Mouse (Mus musculus) layer of hippocampus, postnatal 14 days (tissue): ENCODE measurements around the gene Cage1. TPM values are rescaled to one million over a fixed set of nuclear protein-coding genes. Genes with fewer than 3 reads are reported as not detected.
A peak's percentile ranks its signal among the peaks of the same experiment; 100 is the strongest.

Source experiments
- DNase-seq, 2 experiments: peaks; one replicate each; pipeline ENCODE4 v3.0.0; 2021 to 2022; ENCODE audit warnings: low spot score in 2 of 2, mixed read lengths in 1 of 2
- total RNA-seq, 2 experiments: library from RNA; stranded (reverse); gene quantifications; 2 replicates each; pipeline ENCODE4 v1.2.3; 2021

Cage1 gene
- total RNA-seq, 2 experiments from 2014 or later, result 3.1 to 3.2 TPM

GRCm38 (mm10) chr13:38012436-38012835 is 24.4 kb downstream of the Cage1 start:
- DNase-seq, result peak in 1 of 2 experiments; percentile 6

DNA sequence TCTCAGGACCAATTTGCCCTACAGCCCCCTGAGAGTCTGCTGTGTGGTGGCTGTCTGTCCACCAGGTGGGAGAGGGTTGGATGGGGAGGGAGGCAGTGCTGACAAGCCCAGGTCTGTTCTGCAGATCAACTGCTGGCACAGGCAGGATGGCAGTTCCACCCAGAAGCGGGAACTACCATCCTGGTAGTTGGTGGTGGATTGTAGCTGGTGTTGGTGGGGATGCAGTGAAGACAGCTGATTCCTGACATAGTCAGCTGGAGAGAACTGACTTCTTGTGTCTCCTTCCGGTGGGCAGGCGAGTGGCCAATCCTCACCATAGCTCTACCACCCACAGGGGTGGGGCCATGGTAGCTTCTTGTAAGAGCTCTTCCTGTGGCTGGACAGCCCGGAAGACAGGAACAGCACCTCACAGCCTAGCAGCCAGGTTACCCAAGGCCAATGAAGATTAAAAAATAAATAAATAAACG is 26.4 kb downstream of the Cage1 start:
- DNase-seq, result no peak

DNA sequence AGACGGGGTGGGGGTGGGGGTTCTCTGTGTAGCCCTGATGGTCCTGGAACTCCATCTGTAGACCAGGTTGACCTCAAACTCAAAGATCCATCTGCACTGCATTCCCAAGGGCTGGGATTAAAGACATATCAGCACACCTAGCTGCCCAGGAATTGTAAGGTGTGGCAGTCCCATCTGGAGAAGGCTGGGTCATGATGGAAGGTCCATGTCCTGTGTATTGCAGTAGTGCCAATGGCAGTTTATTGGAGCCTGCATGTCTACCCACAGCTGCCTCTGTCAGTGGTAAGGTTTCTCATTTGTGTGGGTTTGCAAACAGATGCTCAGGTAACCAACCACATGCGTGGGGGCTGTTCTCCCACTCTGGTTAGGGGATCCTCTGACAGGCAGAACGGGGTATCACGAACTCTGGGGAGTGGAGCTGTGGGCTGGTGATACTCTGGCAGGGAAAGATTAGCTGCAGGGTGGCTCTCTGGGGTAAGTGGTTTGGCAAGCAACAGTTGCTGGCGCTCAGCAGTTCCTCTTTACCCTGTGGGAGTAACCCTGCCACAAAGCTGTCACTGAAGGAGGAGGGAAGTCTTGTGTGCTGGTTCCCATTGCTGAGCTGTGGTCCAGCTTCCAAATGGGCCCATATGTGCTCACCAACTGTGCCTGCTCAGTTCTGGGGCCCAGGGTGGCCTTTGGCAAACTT is 27.0 kb downstream of the Cage1 start:
- DNase-seq, result peak; percentile 6 to 9

DNA sequence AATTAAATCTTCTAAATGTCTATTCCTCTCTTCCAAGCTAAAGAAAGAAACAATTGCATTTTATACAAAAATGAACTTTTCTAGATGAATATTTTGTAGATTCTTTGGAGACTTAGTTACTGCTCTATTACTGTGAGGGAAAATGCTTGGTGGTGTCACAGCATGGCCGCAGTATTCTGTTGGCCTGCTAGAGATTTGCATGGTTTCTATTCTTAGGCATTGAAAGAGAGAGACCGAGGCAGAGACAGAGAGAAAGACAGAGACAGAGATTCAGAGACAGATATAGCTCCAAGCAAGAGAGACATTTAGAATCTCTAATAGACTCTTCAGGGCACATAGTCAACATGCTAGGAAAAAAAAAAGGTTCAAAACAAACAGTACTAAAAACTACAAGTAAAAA is 28.9 kb downstream of the Cage1 start:
- no peak for DNase-seq

GRCm38 (mm10) chr13:38002461-38002860 is 34.4 kb downstream of the Cage1 start:
- DNase-seq, result no peak

DNA sequence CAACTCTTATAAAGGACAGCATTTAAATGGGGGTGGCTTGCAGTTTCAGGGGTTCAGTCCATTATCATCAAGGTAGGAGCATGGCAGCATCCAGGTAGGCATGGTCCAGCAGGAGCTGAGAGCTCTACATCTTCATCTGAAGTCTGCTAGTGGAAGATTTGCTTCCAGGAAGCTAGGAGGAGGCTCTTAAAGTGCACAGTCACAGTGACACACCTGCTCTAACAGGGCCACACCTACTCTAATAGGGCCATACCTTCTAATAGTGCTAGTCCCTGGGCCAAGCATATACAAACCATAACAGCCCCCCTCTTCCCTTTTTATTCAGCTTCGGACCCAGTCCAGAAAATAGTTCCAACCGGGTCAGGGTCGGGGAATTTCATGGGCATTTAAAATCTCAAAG is 37.2 kb downstream of the Cage1 start:
- no peak for DNase-seq

DNA sequence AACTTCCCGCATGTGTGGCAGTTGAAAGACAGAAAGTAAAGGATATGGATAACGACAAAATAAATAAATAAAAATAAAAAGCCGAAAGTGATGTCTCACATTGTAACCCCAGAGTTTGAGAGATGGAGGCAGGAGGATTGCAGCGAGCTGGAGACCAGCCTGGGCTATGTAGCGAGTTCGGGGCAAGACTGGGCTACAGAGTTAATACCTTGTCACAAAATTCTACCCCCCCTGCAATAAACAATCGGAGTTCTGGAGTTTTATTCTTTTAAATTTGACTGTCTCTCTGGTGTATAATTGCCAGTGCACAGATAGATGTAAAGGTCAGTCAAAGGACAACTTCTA is 42.5 kb downstream of the Cage1 start:
- no peak for DNase-seq

DNA sequence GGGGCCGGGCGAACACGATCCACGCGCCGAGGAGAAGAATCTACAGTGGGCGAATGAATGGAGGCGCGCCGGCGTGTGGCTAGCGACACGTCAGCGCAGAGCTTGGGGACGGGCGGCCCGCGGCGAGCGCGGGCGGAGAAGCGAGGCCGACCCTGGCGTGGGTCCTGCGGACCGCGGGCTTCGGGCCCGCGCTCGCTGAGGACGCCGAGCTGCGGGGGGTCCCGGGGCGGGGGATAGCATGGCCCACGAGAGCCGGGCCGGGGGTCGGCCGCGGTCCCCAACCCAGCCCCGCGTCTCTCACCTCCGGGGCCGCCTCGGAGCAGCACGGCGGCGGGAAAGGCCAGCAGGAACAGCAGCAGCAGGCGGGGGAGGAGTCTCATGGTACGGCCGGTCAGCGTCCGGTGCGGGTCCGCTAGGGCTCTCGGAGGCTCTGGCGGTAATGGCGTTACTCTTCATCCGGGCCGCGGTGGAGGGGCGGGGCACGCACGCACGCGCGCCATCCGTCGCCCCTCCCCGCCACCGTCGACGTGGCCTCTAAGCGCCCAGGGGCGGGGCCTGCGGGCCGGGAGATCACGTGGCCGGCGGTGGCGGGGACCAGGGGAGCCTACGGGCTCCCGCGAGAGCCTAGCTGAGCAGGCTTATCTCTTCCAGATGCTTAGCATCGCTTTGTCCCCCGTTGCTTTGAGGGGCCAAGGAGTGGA is 43.0 kb downstream of the Cage1 start, which contains the start of gene Ssr1:
TSS of gene Ssr1 (minus strand) at position 514 of the 701 bp plus-strand sequence.
- DNase-seq, result peak; percentile 90 to 96

- DNase-seq, result no peak
Observed at GRCm38 (mm10) chr13:37993376-37993703, 43.5 kb downstream of the Cage1 start.

DNA sequence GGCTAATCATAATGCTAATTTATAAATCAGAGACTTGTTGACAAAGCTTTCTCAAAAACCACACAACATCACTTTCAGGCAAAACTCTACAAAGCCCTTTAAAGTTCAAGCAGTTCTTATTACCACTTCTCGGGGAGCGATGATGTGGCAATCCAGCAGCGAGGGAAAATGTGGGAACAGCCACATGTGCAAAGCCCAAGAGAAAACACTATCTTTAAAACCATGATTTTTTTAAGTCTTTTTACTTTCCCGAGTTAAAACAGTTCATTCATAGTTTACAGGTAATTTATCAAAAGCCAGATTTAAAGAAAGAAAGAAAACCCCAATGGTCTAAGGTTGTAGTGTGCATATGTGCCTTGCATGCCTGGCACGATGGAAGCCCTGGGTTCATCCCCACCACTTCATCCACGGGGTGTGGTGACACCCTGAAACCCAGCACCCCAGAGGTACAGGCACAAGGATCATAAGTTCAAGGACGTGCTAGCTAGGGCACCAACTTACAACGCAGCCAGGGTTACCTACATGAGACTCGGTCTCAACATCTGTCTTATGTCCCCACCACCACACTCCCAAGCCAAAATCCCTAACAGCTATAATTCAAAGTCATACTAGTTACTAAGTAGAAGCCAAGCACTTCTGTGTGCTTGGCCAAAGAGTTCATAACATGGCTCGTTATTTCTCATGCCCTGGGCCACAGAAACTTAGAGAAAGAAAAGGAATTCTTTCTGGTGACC is 44.1 kb downstream of the Cage1 start:
- no peak for DNase-seq

DNA sequence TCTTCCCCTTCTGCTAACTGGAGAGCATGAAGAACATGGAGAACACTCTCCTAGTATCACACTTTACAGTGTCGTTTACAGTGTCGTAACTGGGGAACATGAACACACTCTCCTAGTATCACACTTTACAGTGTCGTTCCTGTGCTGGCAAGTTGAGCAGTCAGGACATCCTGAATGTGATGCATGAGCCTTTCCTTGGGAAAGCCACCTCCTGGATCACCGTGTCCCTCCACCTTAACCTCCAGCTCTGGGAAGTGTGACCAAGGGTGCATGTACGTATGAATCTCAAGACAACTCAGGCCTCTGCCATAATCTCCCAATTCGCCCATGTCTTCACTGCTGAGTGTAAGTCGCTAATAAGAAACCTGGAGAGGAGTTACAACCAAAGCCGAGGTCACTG is 47.2 kb downstream of the Cage1 start:
- no peak for DNase-seq

DNA sequence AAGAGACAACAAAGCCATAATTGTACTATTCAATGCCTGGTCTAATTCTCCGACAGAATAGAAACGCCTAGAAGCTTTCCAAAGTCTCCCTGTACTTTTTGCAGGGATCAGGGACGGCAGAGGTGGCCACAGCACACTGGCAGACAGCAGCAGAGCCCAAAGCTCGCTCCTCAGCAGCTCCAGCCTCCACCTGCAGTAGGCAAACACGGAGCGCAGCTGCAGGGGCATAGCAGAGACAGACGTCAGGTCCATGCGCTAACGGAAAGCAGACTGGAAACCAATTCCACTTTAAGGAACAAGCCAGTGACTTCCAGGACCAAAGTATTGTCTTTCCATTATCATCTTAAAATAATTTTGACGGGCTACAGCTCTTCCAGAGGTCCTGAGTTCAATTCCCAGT is 50.7 kb downstream of the Cage1 start:
- no peak for DNase-seq

DNA sequence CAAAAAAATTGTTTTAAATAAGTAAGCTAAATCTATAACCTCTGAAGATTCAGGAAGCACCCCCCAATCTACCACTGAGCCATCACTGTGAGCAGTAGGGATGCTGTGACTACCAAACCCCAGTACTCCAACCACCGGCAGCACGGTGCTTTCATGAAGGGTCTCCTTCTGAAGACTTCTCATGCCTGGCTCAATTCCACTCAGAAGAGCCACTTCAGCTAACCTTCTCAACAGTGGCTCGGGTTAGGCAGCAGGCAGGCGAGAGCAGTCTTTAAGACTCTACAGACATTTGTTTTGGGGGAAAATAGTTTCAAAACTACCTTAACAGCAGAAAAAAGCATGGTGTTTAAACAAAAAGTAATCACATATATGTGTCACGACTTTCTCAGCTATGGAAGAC is 55.8 kb downstream of the Cage1 start:
- no peak for DNase-seq

- no peak for DNase-seq
Observed at GRCm38 (mm10) chr13:37980346-37980745, 56.5 kb downstream of the Cage1 start.

DNA sequence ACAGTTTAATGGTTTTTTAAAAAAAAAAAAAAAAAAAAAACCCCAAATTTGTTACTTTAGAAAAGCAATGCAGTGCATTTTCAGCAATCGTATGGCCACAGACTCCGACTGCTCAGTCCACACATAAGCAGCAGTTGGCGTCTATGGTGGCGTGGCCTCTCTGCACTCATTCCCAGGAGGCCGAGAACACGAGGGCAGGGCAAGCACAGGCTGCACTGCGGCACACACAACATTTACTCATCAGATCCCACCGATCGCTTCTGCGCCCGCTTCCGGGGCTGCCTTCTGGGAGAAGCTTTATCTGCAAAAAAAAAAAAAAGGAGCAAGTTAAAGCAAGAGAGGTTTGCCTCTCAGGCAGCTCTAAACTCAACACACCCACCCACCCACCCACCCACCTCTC is 57.4 kb downstream of the Cage1 start:
- DNase-seq, result no peak

DNA sequence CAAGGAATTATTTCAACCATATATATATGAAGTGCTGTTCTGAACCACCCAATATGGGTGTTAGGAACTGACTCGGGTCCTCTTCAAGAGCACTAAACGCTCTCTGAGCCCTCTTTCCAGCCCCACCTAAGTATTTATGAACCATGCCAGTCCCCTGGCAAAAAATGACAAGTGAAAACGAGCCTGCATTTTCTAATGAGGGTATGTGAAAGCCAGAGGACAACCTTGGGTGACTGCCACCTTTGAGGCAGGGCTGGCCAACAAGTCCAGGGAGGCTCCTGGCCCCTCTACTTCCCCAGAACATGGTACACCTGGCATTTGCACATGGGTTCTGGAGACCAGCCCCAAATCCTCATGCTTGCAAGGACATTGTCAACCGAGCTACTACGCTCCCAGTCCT is 62.1 kb downstream of the Cage1 start:
- no peak for DNase-seq

- DNase-seq, result no peak
Observed at GRCm38 (mm10) chr13:37974036-37974435, 62.8 kb downstream of the Cage1 start.

DNA sequence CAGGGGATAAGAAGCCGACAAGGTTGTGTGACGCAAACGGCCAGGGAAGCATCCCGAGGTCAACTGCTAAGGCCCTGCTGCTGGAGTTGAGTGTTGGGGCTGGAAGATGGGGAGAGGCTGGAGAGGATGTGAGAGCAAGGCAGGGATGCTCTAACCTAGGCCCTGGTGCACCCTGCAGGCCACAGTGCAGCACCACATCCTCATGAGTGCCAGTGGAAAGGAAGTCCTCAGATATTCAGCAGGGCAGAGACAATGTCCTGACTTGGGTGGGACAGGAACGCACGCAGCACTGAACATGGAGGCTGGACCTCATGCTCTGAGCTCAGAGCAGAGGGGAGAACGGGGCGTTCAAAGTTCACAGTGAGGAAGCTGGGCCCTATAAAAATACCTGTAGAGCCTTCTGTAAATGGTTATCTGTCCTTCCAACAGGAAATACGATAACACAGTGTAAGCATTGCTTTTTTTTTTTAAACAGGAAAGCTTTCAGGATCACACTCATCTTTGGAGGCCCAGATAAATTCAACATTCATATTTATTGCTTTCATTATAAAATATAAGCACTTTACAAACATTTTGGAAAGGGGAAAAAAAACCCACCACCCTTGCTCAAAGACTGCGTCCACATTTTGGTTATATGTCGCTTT is 65.9 kb downstream of the Cage1 start:
- no peak for DNase-seq

GRCm38 (mm10) chr13:37969988-37970387 is 66.9 kb downstream of the Cage1 start:
- DNase-seq, result peak in 1 of 2 experiments; percentile 63

- peak; percentile 88 for DNase-seq
Observed at GRCm38 (mm10) chr13:37969337-37969736, 67.5 kb downstream of the Cage1 start.

DNA sequence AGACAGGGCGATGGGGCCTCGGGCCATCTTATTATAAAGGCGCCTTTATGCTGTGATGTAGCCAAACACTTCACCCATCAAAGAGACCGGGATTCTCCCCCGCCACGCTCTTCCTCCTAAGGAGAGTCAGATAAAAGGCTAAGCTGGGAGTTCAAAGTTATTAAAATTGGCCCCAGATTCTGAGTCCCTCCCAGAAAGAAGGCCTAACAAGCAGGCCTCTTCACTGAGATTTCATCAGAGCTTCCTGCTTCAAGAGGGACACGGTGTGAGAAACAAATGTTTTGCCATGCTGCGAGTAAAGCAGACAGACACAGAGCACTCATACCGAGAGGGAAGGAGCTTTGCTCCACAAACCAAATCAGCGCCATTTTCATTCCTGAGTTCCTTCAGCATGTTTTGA is 69.3 kb downstream of the Cage1 start:
- no peak for DNase-seq

GRCm38 (mm10) chr13:37967052-37967437 is 69.8 kb downstream of the Cage1 start:
- no peak for DNase-seq
